Mouse (Mus musculus): ENCODE data around the gene Ncam1. TPM values are rescaled to one million over a fixed set of nuclear protein-coding genes. Genes with fewer than 3 reads are reported as not detected.

Ncam1 gene
- polyA plus RNA-seq, 1 experiment = 7.2 TPM

- Histone ChIP-seq H3K9ac (ENCODE audit: low read depth, poor library complexity, severe bottlenecking) (no peak overlapping the region), H3K4me3 (ENCODE audit: low read depth, low read length) (no peak overlapping the region), H3K4me1 (ENCODE audit: control insufficient read depth, insufficient read depth, low read length) (no peaks in the 10 kb centered on the region), H3K9me3 (replicated peaks; ENCODE audit: control insufficient read depth, insufficient read depth, low read length, poor library complexity, severe bottlenecking) (no peaks in the 10 kb centered on the region), H3K27me3 (ENCODE audit: control insufficient read depth, insufficient read depth, low read length, poor library complexity, severe bottlenecking) (no peaks in the 10 kb centered on the region), H3K36me3 (ENCODE audit: control insufficient read depth, insufficient read depth, low read length, poor library complexity, severe bottlenecking) (no peaks in the 10 kb centered on the region), H3K27ac (ENCODE audit: insufficient read depth, low read length) (no peak overlapping the region)
- TF ChIP-seq CTCF (IDR thresholded peaks at IDR 0.05; ENCODE audit: low read depth, low read length) (no peak), EP300 (IDR thresholded peaks at IDR 0.05; ENCODE audit: insufficient read depth, low read depth, low read length) (no peak), POLR2A (IDR thresholded peaks at IDR 0.05; ENCODE audit: insufficient read depth, low read length) (no peak)
Measured at GRCm38 (mm10) chr9:49452396-49452795, 346.3 kb downstream of the Ncam1 start.
